Mouse (Mus musculus) spleen, adult 2 months (tissue): ENCODE data around the gene Rptn.

ENCODE experiments used
- CTCF ChIP-seq: fragments of 200-500 bp; IDR thresholded peaks from 2 replicates; pipeline ENCODE4 v1.5.1; 2011; ENCODE audit warnings: mild to moderate bottlenecking, inconsistent platforms; ENCODE audit not compliant: insufficient read depth, insufficient read length, insufficient replicate concordance; ENCODE audit errors: extremely low read depth
- POLR2A ChIP-seq: fragments of 200-500 bp; IDR thresholded peaks from 2 replicates; pipeline ENCODE4 v1.6.1; 2011; ENCODE audit warnings: low read depth, low read length, inconsistent platforms

GRCm38 (mm10) chr3:93373416-93373815 lies 20.1 kb upstream of the Rptn start:
- TF ChIP-seq CTCF (no peak), POLR2A (no peak)
